Mouse (Mus musculus) central nervous system, embryonic 14 days (tissue): Measurements from ENCODE around the gene Clic1. TPM values are rescaled to one million over a fixed set of nuclear protein-coding genes. Genes with fewer than 3 reads are reported as not detected.

Experiments
- polyA plus RNA-seq: library from polyadenylated mRNA; depleted of rRNA; stranded (reverse); fragments of >200 nt; gene quantifications from 2 replicates; pipeline ENCODE4 v1.2.3, GENCODE M21; 2012; rRNA removed

Clic1 gene
- polyA plus RNA-seq = 89.1 and 106 TPM in 2 replicates

DNA sequence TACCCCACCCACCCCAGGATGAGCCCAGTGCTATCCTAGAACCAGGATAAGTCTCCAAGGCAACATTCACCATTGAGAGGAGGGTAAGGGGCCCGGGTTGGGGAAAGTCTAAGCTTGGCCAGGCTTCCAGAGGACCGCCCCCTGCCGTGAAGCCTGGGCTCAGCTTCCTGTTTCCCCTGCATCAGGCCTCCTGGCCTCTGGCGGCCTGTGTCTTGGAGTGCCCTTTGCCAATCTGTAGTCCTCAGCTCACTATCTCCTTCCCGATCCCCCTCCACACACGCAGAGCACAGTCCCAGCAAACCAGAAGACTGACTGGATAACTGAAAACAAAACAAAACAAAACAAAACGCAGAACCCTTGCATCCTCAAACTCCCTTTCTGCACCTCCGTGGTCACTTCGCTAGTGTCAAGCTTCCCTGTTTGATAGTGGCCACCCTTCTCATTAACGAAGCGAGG, at the start of gene Clic1:
Gene Clic1 (plus strand): TSS at position 406 of the 456 bp plus-strand sequence.

DNA sequence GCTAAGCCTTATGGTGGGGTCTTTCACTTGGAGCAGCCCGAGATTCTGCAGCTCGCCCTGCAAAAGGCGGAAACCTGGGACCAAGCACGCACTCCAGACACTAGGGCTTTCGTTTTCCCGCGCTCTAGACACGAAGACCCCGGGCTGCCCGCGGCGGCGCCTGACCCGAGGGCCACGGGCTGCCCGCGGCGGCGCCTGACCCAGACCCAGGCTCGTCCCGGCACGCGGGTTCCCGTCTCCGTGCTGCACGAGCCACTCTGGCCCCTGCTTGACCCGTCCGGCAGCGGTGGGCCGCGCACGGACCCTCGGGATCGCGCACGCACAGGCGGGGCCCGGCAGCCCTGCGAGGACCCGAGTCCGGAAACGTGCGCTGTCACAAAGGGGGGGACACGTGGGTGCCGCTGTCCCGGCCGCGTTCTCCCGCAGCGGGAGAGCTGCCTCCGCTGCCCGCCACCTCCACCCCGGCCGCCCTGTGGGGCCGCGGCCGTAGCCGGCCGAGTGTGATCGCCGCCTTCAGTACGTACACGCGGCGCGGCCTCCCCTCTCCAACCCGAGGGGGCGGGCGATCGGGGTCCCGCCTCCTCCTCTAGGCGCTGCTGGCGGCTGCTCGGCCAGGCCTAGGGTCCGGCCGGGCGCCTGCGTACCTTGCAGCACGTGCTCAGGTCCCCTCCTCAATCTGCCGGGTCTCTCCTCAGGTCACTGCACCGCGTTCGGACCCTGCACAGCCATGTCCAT, 48.9 kb upstream of the Clic1 start, which contains the start of gene Vars:
Gene Vars (plus strand): TSS at position 271 of the 735 bp plus-strand sequence.

DNA sequence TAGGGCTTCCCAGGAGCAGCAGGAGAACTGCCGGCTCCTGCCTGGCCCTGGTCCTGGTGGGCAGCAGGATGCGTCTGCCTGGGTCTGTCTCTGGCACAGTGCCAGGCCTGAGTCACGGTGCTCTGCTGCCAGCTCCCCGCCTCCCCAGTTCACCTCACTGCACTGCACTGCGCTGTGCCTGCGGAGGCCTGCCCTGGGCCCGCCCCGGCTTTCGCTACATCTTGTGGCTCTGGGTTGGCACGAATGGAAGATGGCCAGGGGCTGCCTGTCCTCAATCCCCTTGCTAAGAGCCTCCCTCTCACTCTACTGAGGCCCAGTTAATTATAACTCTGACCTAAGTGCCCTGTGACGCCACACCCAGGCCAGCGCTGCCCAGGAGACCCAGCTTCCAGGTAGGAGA, 33.4 kb upstream of the Clic1 start, which contains the start of gene Vwa7:
Gene Vwa7 (plus strand): TSS at position 204 of the 400 bp plus-strand sequence.

DNA sequence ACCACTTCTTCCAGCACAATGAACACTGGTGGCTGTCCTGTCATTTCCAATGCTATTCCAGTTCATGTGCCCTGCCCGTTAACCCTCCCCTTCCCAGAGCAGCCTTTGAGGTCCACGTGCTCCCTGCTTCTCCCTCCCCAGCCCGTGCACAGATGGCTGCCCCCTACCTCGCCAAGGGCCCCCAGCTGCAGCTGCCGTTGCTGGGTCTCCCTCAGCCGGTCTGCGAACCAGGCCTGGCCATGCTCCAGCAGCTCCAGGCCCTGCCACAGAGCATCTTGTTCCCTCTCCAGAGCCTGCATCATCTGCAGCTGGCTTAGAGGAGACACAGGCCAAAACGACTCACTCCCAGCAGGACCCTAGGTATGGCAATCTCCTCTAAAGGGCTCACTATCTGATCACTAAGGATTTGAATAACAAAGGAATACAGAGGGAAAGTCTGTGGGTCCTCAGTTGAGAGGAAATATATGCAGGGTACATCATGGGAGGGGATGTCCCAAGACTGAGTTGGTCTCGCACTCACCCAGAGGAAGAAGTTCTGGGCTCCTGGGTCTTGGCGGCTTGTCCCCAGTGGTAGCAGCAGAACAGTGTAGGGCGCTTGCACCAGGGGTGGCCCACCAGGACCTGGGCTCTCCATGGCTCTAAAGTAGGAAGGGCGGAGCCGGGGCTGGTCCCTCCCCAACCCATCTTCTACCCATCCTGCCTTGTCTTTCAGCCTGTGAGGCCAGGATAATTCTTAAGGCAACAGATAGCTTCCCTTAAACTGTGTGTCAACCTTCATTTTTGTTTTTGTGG, 22.3 kb upstream of the Clic1 start, which contains the start of gene Sapcd1:
Gene Sapcd1 (minus strand): TSS at position 740 of the 792 bp plus-strand sequence.

DNA sequence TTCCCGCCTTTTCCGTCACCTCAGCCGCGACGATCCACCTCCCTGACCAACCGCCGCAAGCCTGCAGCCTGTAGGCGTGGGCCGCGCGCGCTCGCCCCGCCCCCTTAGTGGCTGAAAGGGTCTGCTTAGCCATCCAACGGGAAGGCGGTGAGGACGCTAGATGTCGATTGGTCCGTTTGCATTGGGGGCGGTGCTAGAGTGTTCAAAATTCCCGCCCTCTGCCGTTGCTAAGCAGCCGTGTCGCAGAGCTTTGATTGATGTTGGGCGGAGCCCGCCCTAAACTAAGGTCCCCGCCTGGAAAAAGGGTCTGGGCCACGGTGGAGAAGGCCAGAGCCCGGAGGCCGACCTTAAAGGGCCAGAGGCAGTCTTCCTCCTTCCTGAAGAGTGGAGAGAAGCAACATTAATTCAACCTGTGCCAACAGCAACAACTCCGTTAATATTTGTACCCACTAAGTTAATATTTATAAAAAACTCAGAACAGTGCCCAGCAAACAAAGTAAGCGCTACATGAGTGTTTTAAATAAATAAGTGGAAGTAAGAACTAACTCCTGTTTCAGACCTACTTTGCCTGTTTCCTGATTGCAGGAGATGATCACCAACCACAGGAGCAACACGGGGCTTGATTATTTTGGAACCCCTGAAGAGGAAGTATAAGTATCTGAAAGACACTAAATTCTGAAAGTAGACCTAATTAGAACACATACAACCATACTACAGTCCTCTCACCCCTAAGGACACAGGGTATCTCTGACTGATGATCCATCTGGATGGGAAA, 2.9 kb upstream of the Clic1 start, which contains the start of gene Msh5:
Gene Msh5 (minus strand): TSS at position 65 of the 775 bp plus-strand sequence.

DNA sequence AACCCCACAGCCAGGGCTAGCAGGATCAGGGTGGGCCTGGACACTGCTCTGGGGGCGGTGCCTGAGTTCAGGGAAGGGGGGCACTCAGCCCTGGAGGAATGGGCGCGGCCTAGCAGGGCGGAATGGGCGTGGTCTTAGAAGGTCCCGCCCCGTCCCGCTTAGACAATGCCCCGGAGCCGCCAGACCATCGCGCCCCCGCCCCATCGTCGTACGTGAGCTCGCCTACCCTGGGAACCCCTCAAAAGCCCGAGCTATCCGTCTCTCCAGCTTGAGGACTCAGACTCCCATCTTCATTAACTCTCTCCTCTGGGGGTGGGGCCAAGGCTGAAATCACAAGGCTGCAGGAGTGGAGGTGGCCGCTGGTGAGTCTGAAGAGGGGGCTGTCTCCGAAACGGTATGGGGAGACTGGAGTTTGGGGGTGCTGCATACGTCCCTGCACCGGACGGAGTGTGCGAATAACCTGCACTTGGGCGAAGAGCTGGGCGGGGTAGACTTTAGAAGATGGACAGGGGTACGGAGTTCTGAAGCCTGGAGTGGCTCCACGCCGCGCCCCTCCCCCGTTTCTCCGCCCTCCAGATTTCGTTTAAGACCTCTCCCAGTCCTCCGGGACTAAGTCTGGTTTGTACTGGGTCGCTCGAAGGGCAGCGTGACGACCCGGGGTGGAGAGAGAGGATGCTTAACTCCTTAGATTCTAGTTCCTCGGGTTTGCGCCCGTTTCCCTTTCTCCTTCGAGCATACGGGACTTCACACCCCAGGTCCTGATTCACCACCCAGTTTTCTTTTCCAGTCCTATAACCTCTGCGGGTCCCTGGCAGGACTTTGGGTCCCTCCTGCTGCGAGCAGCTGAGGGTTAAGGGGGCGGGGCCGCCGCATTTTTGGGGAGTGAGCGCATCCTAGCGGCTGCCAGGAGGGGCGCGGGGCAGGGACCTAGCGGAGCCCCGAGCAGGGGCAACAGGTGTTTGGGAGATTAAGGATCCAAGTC, 9.4 kb downstream of the Clic1 start, which contains the start of gene Ddah2:
Gene Ddah2 (plus strand): TSS at position 125 of the 982 bp plus-strand sequence.

DNA sequence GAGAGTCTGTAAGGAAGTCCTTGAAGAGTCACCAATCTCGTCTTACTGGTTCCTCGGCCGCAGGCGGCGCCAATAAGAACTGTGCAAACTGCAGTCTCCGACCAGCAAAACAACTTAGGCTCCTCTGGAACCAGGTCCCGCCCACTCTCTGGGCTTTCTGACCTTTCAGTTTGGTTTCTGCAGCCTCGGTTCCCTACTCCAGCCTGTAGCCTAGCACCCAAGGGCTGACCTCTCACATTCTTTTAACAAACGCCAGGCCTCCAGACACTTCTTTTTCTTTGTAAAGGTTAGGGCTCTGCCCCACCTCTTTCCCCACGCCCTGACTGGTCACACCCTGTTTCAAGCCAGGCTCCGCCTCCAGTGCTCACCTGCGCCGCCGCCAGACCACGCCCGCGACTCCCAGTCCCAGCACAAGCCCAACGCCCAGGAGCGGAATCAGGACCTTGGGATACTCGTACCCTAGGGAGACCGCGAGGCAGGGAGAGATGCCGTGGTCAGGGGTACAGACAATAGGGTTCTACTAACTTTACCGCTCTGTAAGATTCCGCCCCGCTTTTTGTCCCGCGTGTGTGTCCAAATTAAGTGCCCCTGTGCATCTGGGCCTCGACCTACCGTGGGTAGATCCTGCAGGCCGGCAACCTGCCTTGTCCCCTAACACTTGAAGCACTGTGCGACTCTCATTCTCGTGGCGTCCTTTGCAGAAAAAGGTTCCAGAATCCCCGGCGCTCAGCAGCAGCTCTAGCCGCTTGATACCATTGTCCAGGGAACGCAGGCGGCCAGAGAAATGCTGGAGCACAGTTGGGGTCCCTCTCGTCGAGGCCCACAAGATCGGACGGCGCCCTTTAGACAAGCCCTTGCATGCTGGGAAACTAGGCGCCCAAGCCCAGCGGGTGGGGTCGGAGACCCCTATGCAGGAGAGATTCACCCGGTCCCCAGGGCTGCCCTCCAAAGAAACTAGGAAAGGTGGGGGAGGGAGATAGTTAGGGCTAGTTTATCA, 15.5 kb downstream of the Clic1 start, which contains the start of gene Ly6g6c:
Gene Ly6g6c (plus strand): TSS at position 438 of the 997 bp plus-strand sequence.

DNA sequence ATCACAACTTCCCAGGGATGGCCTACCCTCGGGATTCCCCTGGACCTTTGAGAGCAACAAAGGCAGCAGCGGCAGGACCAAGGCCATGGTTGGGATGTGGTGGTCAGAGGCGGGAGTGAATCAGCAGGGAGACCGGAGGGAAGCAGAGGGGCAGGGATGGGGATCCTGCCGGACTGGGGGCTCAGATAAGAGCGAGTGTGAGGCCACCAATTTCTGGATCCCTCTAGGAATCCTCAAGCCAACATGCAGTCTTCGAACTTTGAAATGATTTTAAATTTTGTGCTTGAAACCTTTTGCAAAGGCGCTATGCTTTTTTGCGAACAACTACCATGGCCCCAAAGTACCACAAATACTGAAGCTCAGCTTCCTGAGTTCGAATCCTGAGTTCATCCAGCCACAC, 16.3 kb downstream of the Clic1 start, which contains the start of gene Mpig6b:
Gene Mpig6b (minus strand): TSS at position 101 of the 400 bp plus-strand sequence.

DNA sequence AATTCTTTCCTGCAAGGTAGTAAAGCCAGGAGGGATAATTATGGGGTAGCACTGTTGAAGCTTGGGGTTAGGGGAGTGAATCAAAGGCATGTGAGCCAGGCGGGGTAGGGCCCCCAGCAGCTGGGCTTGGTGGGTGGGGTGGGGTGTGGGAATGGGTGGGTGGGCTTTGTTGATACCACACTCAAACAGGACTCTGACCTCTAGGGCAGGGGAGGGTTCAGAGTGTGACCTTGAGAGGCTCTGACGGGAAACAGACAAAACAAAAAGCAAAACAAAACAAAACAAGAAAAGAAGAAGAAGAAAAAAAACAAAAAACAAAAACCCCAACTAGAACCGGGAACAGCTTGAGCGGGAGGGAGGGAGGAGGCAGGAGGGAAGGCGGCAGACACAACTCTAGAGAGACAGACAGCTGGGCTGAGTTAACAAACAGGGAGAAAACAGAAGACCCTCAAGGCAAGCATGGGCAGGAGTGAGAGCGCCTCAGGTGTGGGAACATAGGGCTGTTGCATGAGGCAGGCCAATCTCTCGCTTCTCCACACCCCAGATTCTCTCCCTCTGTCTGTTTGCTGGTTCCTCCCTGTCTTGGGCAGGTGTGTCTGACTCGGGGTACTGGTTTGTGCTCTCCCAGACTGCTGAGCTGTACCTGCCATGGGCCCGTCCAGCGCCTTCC, 26.9 kb downstream of the Clic1 start, which contains the start of gene Ly6g6e:
Gene Ly6g6e (plus strand): TSS at position 396 of the 670 bp plus-strand sequence.

DNA sequence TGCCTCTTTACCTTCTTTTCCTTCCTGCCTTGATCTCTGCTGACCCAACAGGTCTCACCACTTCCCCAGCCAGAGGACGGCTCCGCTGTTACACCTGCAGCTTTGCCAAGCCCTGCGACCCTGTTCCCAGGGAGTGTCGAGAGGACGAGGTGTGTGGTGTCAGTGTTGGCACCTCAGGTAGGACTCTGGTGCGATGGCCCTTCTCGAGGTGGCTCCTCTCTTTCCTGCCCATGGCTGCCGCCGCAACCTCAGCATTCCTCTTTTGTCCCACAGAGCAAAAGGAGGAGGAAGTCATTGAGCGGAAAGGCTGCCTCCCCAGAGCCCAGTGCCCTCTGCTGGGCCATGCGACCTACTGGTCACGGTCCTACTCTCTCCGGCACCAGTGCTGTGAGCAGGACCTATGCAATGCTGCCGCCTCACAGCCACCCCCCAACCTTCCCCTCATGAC, 28.0 kb downstream of the Clic1 start, which contains the start of gene Ly6g6d:
Gene Ly6g6d (minus strand): TSS at position 280 of the 448 bp plus-strand sequence.

DNA sequence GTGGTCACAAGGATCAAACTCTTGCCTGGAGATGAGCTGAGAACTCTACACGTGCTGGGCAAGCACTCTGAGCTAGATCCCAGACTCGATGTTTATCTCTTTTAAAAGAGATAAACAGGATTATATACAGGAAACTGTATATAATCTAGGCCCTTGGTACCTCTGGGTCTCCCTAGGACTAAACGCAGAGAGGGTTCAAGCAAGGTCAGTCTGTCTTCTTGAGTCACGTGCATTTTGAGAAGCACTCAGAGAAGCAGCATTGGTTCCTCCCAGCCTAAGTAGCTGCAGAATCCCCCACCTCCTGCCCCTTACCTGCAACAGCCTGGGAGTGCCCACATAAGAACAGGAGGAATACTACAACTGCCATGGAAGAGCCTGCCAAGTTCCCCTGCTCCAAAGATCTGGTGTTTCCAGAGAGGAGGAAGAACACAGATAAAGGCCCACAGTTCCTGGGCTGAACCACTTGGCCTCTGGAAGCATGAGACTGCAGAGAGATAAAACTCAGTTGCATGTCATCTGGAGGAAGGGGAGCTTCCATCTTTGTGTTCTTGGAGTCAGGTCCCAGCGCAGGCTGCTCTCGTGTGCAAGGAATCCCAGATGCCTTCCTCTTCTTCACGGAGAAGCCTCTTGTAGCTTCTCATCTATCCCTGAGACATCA, 35.6 kb downstream of the Clic1 start, which contains the start of gene Ly6g6f:
Gene Ly6g6f (minus strand): TSS at position 403 of the 658 bp plus-strand sequence.

DNA sequence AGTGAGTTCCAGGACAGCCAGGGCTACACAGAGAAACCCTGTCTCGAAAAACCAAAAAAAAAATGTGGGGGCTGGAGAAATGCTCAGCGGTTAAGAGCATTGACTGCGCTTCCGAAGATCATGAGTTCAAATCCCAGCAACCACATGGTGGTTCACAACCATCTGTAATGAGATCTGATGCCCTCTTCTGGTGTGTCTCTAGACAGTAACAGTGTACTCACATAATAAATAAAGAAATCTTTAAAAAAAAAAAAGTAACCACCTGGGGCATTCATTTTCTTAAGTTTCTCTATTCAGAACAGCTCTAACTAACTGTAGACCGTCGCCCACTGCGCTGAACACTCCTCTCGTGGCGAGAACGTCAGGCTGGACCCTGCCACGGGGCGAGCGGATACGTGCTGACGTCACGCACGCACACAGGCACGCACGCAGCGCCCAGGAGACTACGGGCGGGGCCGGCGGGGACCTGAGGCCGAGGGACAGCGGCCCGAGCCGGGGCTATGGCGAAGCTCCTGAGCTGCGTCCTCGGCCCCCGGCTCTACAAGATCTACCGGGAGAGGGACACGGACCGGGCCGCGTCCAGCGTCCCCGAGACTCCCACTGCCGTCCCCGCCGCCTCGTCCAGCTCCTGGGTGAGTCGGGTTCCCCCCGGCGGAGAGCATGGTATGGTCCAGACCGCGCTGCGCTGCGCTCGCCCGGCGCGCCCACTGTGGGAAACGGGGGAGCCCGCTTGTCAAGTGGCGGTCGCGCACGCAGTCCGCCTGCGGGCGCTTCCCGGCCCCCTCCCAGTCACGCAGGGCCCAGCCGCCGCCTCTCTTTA, 39.3 kb downstream of the Clic1 start, which contains the start of gene Abhd16a:
Gene Abhd16a (plus strand): TSS at position 439 of the 820 bp plus-strand sequence.

DNA sequence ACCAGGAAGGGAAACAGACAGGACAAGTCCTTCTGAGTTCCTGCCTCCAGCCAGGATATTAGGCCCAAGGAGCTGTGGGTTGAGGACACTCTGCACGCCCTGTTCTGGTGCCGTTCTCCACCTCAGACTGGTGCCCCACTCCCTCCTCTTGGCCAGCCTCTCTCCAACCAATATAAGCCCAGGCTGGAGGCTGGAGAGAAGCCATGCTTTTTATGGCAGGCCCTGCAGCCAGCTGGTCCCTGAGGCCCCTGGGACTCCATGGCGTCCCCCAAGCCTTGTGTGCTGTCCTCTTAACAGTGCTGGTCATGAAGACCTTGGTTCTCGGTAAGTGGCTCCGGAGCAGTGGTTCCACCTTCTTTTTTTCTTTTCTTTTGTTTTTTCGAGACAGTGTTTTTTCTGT, 58.3 kb downstream of the Clic1 start, which contains the start of gene Ly6g5c:
Gene Ly6g5c (plus strand): TSS at position 183 of the 400 bp plus-strand sequence.

